Mouse (Mus musculus) embryonic stem cell, embryonic (primary cell): Measurements from ENCODE around the gene Ube2n.

Source experiments
- CTCF ChIA-PET, 4 experiments: fragments of 300-600 bp in 2 of 4; fragments of 350-600 bp in 2 of 4; sonication (Branson Sonifier 250); formaldehyde crosslinking; loops; one replicate each; lab custom pipeline; 2022; ENCODE audit warnings: inconsistent platforms in 2 of 4; lab: Charles Lee
- POLR2A ChIA-PET, 4 experiments: fragments of 300-600 bp in 2 of 4; fragments of 350-600 bp in 2 of 4; sonication (Branson Sonifier 250); formaldehyde crosslinking; loops; one replicate each; lab custom pipeline; 2022; ENCODE audit warnings: antibody characterized with exemption in 4 of 4, inconsistent platforms in 1 of 4; lab: Charles Lee

The Ube2n gene

GRCm38 (mm10) chr10:95562859-95563841 lies 48.2 kb downstream of the Ube2n start:
- CTCF ChIA-PET: interaction anchor here in 2 of 4 experiments (0.6 to 1.0 kb wide), 3 partner anchors 10 to 335 kb away, joined by 4 to 6 read pairs (median 5); no protein-coding TSS in a partner anchor
- POLR2A ChIA-PET: interaction anchor here in 3 of 4 experiments (0.5 to 7.1 kb wide), 52 partner anchors 9 to 486 kb away, joined by 3 to 52 read pairs (median 4); partner anchors contain the start of genes Ube2n (in 2 of the 3), Eea1 (in 1 of the 3), Mrpl42 (in 1 of the 3) and Socs2 (in 1 of the 3)

- ChIA-PET POLR2A (interaction anchor here (0.5 to 7.1 kb wide), 69 partner anchors 8 to 1065 kb away, joined by 3 to 52 read pairs (median 4); partner anchors contain the start of genes Ube2n (in 2 of the 4), Eea1 (in 1 of the 4), Mrpl42 (in 1 of the 4) and Socs2 (in 1 of the 4)), CTCF (interaction anchor here in 2 of 4 experiments (0.6 to 1.0 kb wide), 7 partner anchors 9 to 1053 kb away, joined by 3 to 6 read pairs (median 6); no protein-coding TSS in a partner anchor)
Observed at GRCm38 (mm10) chr10:95563851-95564845, 49.2 kb downstream of the Ube2n start, which contains the start of gene Nudt4. Gene Nudt4, minus strand, starts transcription at chr10:95564146.

GRCm38 (mm10) chr10:95565156-95565854 lies 50.4 kb downstream of the Ube2n start:
- CTCF ChIA-PET: interaction anchor here in 3 of 4 experiments (0.7 to 1.2 kb wide), 4 partner anchors 293 to 1418 kb away, joined by 3 to 4 read pairs (median 3); no protein-coding TSS in a partner anchor
- POLR2A ChIA-PET: interaction anchor here in 3 of 4 experiments (0.5 to 7.1 kb wide), 32 partner anchors 9 to 1051 kb away, joined by 3 to 52 read pairs (median 6); partner anchors contain the start of genes Btg1 (in 1 of the 3), Eea1 (in 1 of the 3) and Ube2n (in 1 of the 3)

- ChIA-PET CTCF (interaction anchor here in 1 of 4 experiments (1.2 kb wide), 1 partner anchor 292 kb away, joined by 4 read pairs; no protein-coding TSS in a partner anchor), POLR2A (interaction anchor here (0.5 to 7.1 kb wide), 13 partner anchors 9 to 1743 kb away, joined by 3 to 52 read pairs (median 7); no protein-coding TSS in a partner anchor)
Observed at GRCm38 (mm10) chr10:95566786-95567185, 51.8 kb downstream of the Ube2n start.

GRCm38 (mm10) chr10:95567550-95567949 lies 52.6 kb downstream of the Ube2n start:
- ChIA-PET POLR2A (interaction anchor here in 3 of 4 experiments (0.6 to 7.1 kb wide), 13 partner anchors 9 to 211 kb away, joined by 3 to 52 read pairs (median 4); no protein-coding TSS in a partner anchor), CTCF (interaction anchor here in 1 of 4 experiments (0.7 kb wide), 1 partner anchor 13 kb away, joined by 3 read pairs; no protein-coding TSS in a partner anchor)

GRCm38 (mm10) chr10:95568016-95568415 lies 53.1 kb downstream of the Ube2n start:
- CTCF ChIA-PET: no interaction called here

GRCm38 (mm10) chr10:95569441-95569840 lies 54.5 kb downstream of the Ube2n start:
- ChIA-PET CTCF (no interaction called here), POLR2A (interaction anchor here in 1 of 4 experiments (0.7 kb wide), 1 partner anchor 283 kb away, joined by 6 read pairs; no protein-coding TSS in a partner anchor)

More at GRCm38 (mm10) chr10:95568016-95568415, 53.1 kb downstream of the Ube2n start:
- POLR2A ChIA-PET: interaction anchor here in 3 of 4 experiments (0.6 to 7.1 kb wide), 12 partner anchors 8 to 211 kb away, joined by 3 to 52 read pairs (median 4); no protein-coding TSS in a partner anchor

GRCm38 (mm10) chr10:95574994-95575393 lies 60.0 kb downstream of the Ube2n start:
- ChIA-PET POLR2A (interaction anchor here in 3 of 4 experiments (0.7 to 5.6 kb wide), 7 partner anchors 9 to 59 kb away, joined by 3 to 36 read pairs (median 4); partner anchors contain the start of gene Nudt4 (in 2 of the 3)), CTCF (no interaction called here)

GRCm38 (mm10) chr10:95575839-95576380 lies 61.0 kb downstream of the Ube2n start:
- ChIA-PET POLR2A (interaction anchor here (0.6 to 5.6 kb wide), 14 partner anchors 9 to 204 kb away, joined by 3 to 36 read pairs (median 4); partner anchors contain the start of gene Nudt4 (in 2 of the 4)), CTCF (interaction anchor here in 1 of 4 experiments (0.5 kb wide), 1 partner anchor 15 kb away, joined by 7 read pairs; no protein-coding TSS in a partner anchor)

GRCm38 (mm10) chr10:95576876-95577566 lies 62.1 kb downstream of the Ube2n start:
- ChIA-PET POLR2A (interaction anchor here in 3 of 4 experiments (0.7 to 5.6 kb wide), 10 partner anchors 10 to 118 kb away, joined by 3 to 36 read pairs (median 4); partner anchors contain the start of gene Nudt4 (in 2 of the 3)), CTCF (interaction anchor here in 1 of 4 experiments (0.6 kb wide), 1 partner anchor 18 kb away, joined by 3 read pairs; no protein-coding TSS in a partner anchor)

GRCm38 (mm10) chr10:95577567-95577950 lies 62.6 kb downstream of the Ube2n start:
- CTCF ChIA-PET: interaction anchor here in 1 of 4 experiments (0.6 kb wide), 1 partner anchor 19 kb away, joined by 3 read pairs; no protein-coding TSS in a partner anchor
- POLR2A ChIA-PET: interaction anchor here in 2 of 4 experiments (1.1 to 5.6 kb wide), 5 partner anchors 10 to 19 kb away, joined by 4 to 36 read pairs (median 7); partner anchors contain the start of gene Nudt4 (in 1 of the 2)

GRCm38 (mm10) chr10:95585554-95585953 lies 70.6 kb downstream of the Ube2n start:
- POLR2A ChIA-PET: interaction anchor here in 3 of 4 experiments (0.6 to 1.3 kb wide), 8 partner anchors 12 to 134 kb away, joined by 3 to 4 read pairs (median 3); partner anchors contain the start of gene Nudt4 (in 2 of the 3)

GRCm38 (mm10) chr10:95587509-95588220 lies 72.7 kb downstream of the Ube2n start:
- ChIA-PET CTCF (interaction anchor here in 1 of 4 experiments (0.6 to 0.7 kb wide), 2 partner anchors 353 to 406 kb away, joined by 3 to 7 read pairs; partner anchors contain the start of gene Eea1), POLR2A (interaction anchor here in 2 of 4 experiments (0.8 to 1.0 kb wide), 3 partner anchors 11 to 1581 kb away, joined by 3 to 8 read pairs (median 4); no protein-coding TSS in a partner anchor)

More at GRCm38 (mm10) chr10:95585554-95585953, 70.6 kb downstream of the Ube2n start:
- CTCF ChIA-PET: interaction anchor here in 1 of 4 experiments (0.7 kb wide), 1 partner anchor 12 kb away, joined by 6 read pairs; no protein-coding TSS in a partner anchor

GRCm38 (mm10) chr10:95589196-95589595 lies 74.3 kb downstream of the Ube2n start:
- CTCF ChIA-PET: interaction anchor here in 1 of 4 experiments (0.6 kb wide), 1 partner anchor 128 kb away, joined by 4 read pairs; no protein-coding TSS in a partner anchor
- POLR2A ChIA-PET: interaction anchor here in 1 of 4 experiments (0.6 kb wide), 1 partner anchor 164 kb away, joined by 4 read pairs; no protein-coding TSS in a partner anchor
